Mouse (Mus musculus): ENCODE results near the gene Mfng. TPM values are rescaled to one million over a fixed set of nuclear protein-coding genes. Genes with fewer than 3 reads are reported as not detected.

Gene Mfng
- polyA plus RNA-seq, 1 experiment from 2014 or later: 34.9 TPM

DNA sequence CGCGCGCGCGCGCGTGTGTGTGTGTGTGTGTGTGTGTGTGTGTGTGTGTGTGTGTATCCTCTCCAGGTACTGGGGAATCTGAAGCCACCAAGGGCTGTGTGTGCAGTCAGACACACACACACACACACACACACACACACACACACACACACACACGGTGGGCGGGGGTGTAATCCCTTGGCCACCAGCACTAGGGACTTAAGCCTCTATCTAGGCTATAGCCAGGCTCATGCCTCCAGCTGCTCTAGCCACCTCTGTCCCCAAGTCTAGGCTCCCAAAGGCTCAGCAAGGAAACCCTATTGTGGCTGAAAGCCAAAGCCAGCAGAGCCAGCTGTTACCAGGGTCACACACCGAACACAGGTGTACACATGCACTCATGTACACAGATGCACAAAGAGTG, 30.4 kb downstream of the Mfng start:
- WGBS: 81% methylated on average over 10 of the region's 10 CpGs
- no peaks in the 10 kb centered on the region for H3K9me3 ChIP-seq (ENCODE audit: control insufficient read depth, low read length)
- H3K27ac ChIP-seq (ENCODE audit: low read depth, low read length): no peak overlapping the region
- no peak for DNase-seq (ENCODE audit: low spot score)
- H3K36me3 ChIP-seq (ENCODE audit: control insufficient read depth, insufficient read depth, low read length): no peaks in the 10 kb centered on the region
- no peak overlapping the region for H3K9ac ChIP-seq (ENCODE audit: low read length)
- no peaks in the 10 kb centered on the region for H3K27me3 ChIP-seq (ENCODE audit: control insufficient read depth, insufficient read depth, low read length)
- no peak overlapping the region for H3K4me3 ChIP-seq (ENCODE audit: low read depth, low read length)
- ATAC-seq (ENCODE audit: insufficient read depth, low FRiP score, low TSS enrichment): no peak
- no peak overlapping the region for H3K4me2 ChIP-seq (ENCODE audit: low read depth)
- H3K4me1 ChIP-seq (ENCODE audit: control insufficient read depth, insufficient read depth, low read length): no peaks in the 10 kb centered on the region

DNA sequence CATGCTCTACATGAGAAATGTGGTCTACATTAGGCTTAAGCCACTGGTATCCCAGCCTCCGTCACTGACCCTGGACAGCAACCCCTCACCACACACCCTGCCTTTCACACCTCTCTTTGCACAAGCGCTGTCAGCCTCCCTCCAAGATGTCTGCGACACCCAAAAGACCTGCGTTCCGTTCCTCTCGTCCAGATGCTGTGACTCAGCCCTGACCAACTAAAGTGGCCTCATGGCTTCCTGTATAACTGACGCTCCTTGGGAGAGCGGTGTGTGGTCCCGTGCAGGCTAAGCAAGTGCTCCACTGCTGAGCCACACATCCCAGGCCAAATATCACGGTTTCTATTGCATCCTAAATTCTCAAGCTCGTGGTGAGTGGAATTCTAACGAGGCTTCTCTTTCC, 32.6 kb downstream of the Mfng start:
- H3K27me3 ChIP-seq (ENCODE audit: control insufficient read depth, insufficient read depth, low read length): no peaks in the 10 kb centered on the region
- no peaks in the 10 kb centered on the region for H3K36me3 ChIP-seq (ENCODE audit: control insufficient read depth, insufficient read depth, low read length)
- H3K4me2 ChIP-seq (ENCODE audit: low read depth): no peak overlapping the region
- no peak overlapping the region for H3K4me3 ChIP-seq (ENCODE audit: low read depth, low read length)
- no peak overlapping the region for H3K27ac ChIP-seq (ENCODE audit: low read depth, low read length)
- WGBS: 71% methylated on average over 12 of the region's 12 CpGs
- no peak for ATAC-seq (ENCODE audit: insufficient read depth, low FRiP score, low TSS enrichment)
- no peak overlapping the region for H3K9ac ChIP-seq (ENCODE audit: low read length)
- peaks cover 6% of the 10 kb centered on the region for H3K4me1 ChIP-seq (ENCODE audit: control insufficient read depth, insufficient read depth, low read length)
- DNase-seq (ENCODE audit: low spot score): no peak
- no peaks in the 10 kb centered on the region for H3K9me3 ChIP-seq (ENCODE audit: control insufficient read depth, low read length)

DNA sequence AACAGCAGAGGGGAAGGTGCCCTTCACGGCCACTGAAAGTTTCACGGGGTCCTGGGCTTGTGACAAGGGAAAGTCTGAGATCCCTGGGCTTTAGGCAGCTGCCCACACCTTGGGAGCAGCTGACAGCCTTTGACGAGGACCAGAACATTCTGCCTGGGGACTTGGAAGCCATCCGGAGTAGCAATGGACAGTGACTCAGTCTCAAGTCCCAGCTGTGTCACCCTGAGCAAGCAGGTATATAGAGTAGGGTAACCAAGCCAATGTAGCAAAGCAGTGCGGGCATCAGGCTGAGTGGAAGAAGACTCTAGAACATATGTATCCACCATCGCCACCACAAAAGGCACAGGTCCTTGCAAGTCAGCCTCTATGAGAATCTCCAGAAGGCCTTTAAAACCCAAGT, 36.1 kb downstream of the Mfng start:
- 67% methylated on average over 6 of the region's 6 CpGs for WGBS
- ATAC-seq (ENCODE audit: insufficient read depth, low FRiP score, low TSS enrichment) (no peak), DNase-seq (ENCODE audit: low spot score) (no peak)
- Histone ChIP-seq H3K9me3 (ENCODE audit: control insufficient read depth, low read length) (no peaks in the 10 kb centered on the region), H3K27ac (ENCODE audit: low read depth, low read length) (no peak overlapping the region), H3K4me1 (ENCODE audit: control insufficient read depth, insufficient read depth, low read length) (peaks cover 10% of the 10 kb centered on the region), H3K4me2 (ENCODE audit: low read depth) (no peak overlapping the region), H3K9ac (ENCODE audit: low read length) (no peak overlapping the region), H3K4me3 (ENCODE audit: low read depth, low read length) (no peak overlapping the region), H3K36me3 (ENCODE audit: control insufficient read depth, insufficient read depth, low read length) (no peaks in the 10 kb centered on the region), H3K27me3 (ENCODE audit: control insufficient read depth, insufficient read depth, low read length) (no peaks in the 10 kb centered on the region)

DNA sequence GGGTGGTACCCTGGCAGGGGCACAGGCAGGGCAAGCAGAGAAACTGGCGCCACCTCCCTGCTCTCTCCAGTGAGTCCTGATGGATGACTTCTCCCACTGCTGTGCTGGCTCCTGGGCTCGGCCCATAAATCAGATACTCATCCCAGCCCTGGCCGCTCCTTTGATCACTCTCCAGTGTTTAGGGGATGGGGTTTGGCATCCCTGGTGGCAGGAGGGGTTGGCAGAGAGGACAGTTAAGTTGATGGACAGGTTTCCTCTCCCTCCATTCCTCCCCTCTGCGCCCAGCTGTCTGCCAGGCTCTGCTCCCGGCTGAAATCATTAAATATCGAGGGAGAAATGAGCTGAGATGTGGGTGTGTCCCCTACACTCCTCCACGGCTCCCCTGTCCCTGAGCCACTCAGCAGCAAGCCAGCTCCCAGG, 36.6 kb downstream of the Mfng start:
- ATAC-seq (ENCODE audit: insufficient read depth, low FRiP score, low TSS enrichment) (peak; percentile 61; the same call in 1 of the 2 replicates), DNase-seq (ENCODE audit: low spot score) (no peak)
- H3K9ac ChIP-seq (ENCODE audit: low read length): no peak overlapping the region; the same call in 1 of the 2 replicates
- H3K27me3 ChIP-seq (ENCODE audit: control insufficient read depth, insufficient read depth, low read length): no peaks in the 10 kb centered on the region
- 30% methylated on average over 7 of the region's 7 CpGs for WGBS
- no peaks in the 10 kb centered on the region for H3K36me3 ChIP-seq (ENCODE audit: control insufficient read depth, insufficient read depth, low read length)
- no peak overlapping the region for H3K4me3 ChIP-seq (ENCODE audit: low read depth, low read length)
- no peaks in the 10 kb centered on the region for H3K9me3 ChIP-seq (ENCODE audit: control insufficient read depth, low read length)
- H3K27ac ChIP-seq (ENCODE audit: low read depth, low read length): 0 out of 2 replicates have a peak overlapping the region, but pooled peaks have one; percentile 50
- no peak overlapping the region for H3K4me2 ChIP-seq (ENCODE audit: low read depth)
- H3K4me1 ChIP-seq (ENCODE audit: control insufficient read depth, insufficient read depth, low read length): peaks cover 10% of the 10 kb centered on the region

DNA sequence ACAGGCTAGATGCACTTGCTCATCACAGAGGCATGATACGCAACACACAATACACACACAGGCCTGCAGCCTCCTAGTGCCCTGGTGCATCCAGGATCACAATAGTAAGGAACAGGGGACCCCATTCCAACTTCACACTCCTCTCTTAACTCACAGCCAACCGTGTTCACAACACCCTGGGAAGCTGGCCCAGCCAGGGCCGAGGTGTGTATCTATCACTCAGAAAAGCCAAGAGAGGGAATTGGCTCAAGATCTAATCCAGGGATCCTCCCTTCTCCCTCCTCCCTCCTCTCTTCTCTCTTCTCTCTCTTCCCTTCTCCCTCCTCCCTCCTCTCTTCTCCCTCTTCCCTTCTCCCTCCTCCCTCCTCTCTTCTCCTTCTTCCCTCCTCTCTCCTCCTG, 37.1 kb downstream of the Mfng start:
- Histone ChIP-seq H3K4me3 (ENCODE audit: low read depth, low read length) (no peak overlapping the region), H3K4me2 (ENCODE audit: low read depth) (no peak overlapping the region), H3K27me3 (ENCODE audit: control insufficient read depth, insufficient read depth, low read length) (no peaks in the 10 kb centered on the region), H3K9ac (ENCODE audit: low read length) (peak overlapping the region; percentile 32; the same call in 1 of the 2 replicates), H3K4me1 (ENCODE audit: control insufficient read depth, insufficient read depth, low read length) (peaks cover 10% of the 10 kb centered on the region), H3K9me3 (ENCODE audit: control insufficient read depth, low read length) (no peaks in the 10 kb centered on the region), H3K27ac (ENCODE audit: low read depth, low read length) (0 out of 2 replicates have a peak overlapping the region, but pooled peaks have one; percentile 50), H3K36me3 (ENCODE audit: control insufficient read depth, insufficient read depth, low read length) (no peaks in the 10 kb centered on the region)
- no peak for ATAC-seq (ENCODE audit: insufficient read depth, low FRiP score, low TSS enrichment)
- WGBS: 81% methylated on average over 3 of the region's 3 CpGs
- DNase-seq (ENCODE audit: low spot score): no peak

DNA sequence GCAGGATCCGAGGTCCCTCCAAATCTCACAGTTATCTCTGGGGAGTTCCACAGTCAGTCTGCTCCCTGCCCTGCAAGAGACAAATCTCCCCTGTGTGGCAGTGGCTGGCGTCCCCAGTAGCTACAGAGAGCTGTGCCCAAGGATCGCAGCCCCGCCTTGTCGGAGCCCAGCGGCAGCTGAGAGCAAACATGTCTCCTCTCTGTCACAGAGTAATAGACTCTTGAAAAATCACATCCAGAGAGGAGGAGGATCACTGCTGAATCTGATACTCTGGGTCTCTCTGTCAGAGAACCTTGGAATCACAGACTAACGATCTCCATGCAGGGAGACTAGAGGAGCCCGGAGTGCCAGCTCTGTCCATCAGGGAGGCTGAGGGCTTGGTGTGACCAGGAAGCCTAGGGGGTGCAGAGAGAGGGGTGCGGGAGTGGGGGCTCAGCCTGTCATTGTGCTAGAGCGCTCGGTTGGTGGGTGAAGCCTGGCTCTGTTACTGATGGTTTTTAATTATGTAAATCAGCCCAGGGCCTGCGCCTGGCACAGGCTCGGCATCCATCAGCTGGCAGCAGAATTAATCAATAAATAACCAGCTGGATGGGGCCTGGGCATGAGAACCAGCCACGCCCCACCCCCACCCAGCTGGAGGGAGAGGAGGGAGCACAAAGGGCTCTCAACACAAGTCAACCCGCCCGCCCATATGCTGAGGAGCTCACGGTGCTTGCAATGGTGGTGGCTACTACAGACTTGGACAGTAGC, 37.7 kb downstream of the Mfng start:
- no peaks in the 10 kb centered on the region for H3K36me3 ChIP-seq (ENCODE audit: control insufficient read depth, insufficient read depth, low read length)
- no peaks in the 10 kb centered on the region for H3K9me3 ChIP-seq (ENCODE audit: control insufficient read depth, low read length)
- no peak overlapping the region for H3K4me2 ChIP-seq (ENCODE audit: low read depth)
- ATAC-seq (ENCODE audit: insufficient read depth, low FRiP score, low TSS enrichment) (peak; percentile 78), DNase-seq (ENCODE audit: low spot score) (peak; percentile 58)
- H3K27ac ChIP-seq (ENCODE audit: low read depth, low read length): peak overlapping the region; percentile 50; the same call in 1 of the 2 replicates
- no peak overlapping the region for H3K4me3 ChIP-seq (ENCODE audit: low read depth, low read length)
- 38% methylated on average over 17 of the region's 17 CpGs for WGBS
- H3K9ac ChIP-seq (ENCODE audit: low read length): peak overlapping the region; percentile 41; the same call in 1 of the 2 replicates
- H3K27me3 ChIP-seq (ENCODE audit: control insufficient read depth, insufficient read depth, low read length): no peaks in the 10 kb centered on the region
- H3K4me1 ChIP-seq (ENCODE audit: control insufficient read depth, insufficient read depth, low read length): peaks cover 10% of the 10 kb centered on the region

DNA sequence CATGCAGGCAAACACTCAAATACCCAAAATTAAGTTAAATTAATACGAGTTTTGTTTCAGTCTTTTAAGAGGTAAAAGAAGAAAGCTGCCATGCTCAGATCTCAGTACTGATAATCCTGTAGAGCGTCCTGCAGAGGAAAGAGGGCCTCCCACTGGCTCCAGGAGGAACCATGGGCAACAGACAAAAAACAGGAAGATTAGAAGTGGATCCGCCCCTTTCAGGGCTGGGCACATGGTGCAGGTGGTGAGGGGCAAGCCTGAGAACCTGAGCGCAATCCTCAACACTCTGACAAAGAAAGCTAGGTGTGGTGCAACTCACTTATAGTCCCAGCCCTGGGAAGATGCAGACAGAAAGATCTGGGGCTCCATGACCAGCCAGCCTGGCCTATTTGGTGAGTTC, 41.4 kb downstream of the Mfng start:
- ATAC-seq (ENCODE audit: insufficient read depth, low FRiP score, low TSS enrichment): no peak
- no peaks in the 10 kb centered on the region for H3K9me3 ChIP-seq (ENCODE audit: control insufficient read depth, low read length)
- no peak overlapping the region for H3K4me2 ChIP-seq (ENCODE audit: low read depth)
- H3K36me3 ChIP-seq (ENCODE audit: control insufficient read depth, insufficient read depth, low read length): no peaks in the 10 kb centered on the region
- DNase-seq (ENCODE audit: low spot score): no peak
- no peaks in the 10 kb centered on the region for H3K27me3 ChIP-seq (ENCODE audit: control insufficient read depth, insufficient read depth, low read length)
- H3K4me1 ChIP-seq (ENCODE audit: control insufficient read depth, insufficient read depth, low read length): peaks cover 10% of the 10 kb centered on the region
- H3K4me3 ChIP-seq (ENCODE audit: low read depth, low read length): no peak overlapping the region
- no peak overlapping the region for H3K27ac ChIP-seq (ENCODE audit: low read depth, low read length)
- no peak overlapping the region for H3K9ac ChIP-seq (ENCODE audit: low read length)
- WGBS: 81% methylated on average over 4 of the region's 4 CpGs

DNA sequence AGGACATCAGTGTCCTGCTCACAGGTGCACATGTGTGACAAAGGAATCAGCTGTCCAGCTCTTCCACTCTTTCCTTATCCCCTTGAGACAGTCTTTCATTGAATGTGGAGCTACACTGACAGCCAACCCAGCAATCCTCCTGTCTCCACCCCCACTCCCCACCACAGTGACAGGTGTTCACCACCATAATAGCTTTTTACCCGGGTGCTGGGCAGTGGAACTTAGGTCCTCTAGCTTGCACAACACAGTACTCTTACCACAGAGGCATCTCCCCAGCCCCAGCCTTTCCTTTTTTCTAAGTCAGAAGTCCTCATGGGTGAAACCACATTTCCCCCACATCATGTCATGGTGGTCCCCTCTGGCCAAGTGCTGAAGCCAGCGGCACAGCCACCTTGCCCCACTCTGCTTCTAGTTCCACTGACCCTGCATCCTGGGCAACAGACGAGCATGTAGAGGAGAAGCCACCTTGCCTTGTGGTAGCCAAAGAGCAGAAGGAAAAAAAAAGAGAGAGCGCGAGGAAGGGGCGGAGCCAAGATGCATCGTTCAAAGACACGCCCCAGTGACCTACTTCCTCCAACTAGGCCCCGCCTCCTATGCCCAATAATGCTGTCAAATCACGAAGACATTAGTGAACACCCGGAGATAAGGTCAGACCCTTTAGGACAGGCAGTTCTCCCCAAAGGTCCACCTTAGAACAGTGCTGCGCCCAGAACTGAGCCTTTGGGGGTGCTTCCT, 42.8 kb downstream of the Mfng start:
- no peak for ATAC-seq (ENCODE audit: insufficient read depth, low FRiP score, low TSS enrichment)
- no peak overlapping the region for H3K9ac ChIP-seq (ENCODE audit: low read length)
- no peak overlapping the region for H3K27ac ChIP-seq (ENCODE audit: low read depth, low read length)
- H3K4me2 ChIP-seq (ENCODE audit: low read depth): no peak overlapping the region
- 81% methylated on average over 12 of the region's 12 CpGs for WGBS
- H3K36me3 ChIP-seq (ENCODE audit: control insufficient read depth, insufficient read depth, low read length): no peaks in the 10 kb centered on the region
- no peaks in the 10 kb centered on the region for H3K9me3 ChIP-seq (ENCODE audit: control insufficient read depth, low read length)
- H3K4me3 ChIP-seq (ENCODE audit: low read depth, low read length): no peak overlapping the region
- DNase-seq (ENCODE audit: low spot score): no peak
- no peaks in the 10 kb centered on the region for H3K27me3 ChIP-seq (ENCODE audit: control insufficient read depth, insufficient read depth, low read length)
- 0 out of 2 replicates have a peak, but pooled peaks cover 4% of the 10 kb centered on the region for H3K4me1 ChIP-seq (ENCODE audit: control insufficient read depth, insufficient read depth, low read length)
